Mouse (Mus musculus): Measurements from ENCODE around the gene Ptprcap. TPM values are rescaled to one million over a fixed set of nuclear protein-coding genes. Genes with fewer than 3 reads are reported as not detected.
A peak's percentile ranks its signal among the peaks of the same experiment; 100 is the strongest.

Ptprcap gene
- total and polyA plus RNA-seq, 2 experiments from 2014 or later = 0.48 to 1.2 TPM

- no peaks in the 10 kb centered on the region for H3K4me1 ChIP-seq (ENCODE audit: insufficient read depth)
- no peak overlapping the region for H3K27ac ChIP-seq (ENCODE audit: low read depth, low read length)
- no peak overlapping the region for H3K4me2 ChIP-seq (ENCODE audit: low read depth)
- ATAC-seq (no peak), DNase-seq (no peak)
- H3K9ac ChIP-seq = no peak overlapping the region
- TF ChIP-seq CTCF (IDR thresholded peaks at IDR 0.05; ENCODE audit: low read depth) = no peak
- H3K36me3 ChIP-seq (ENCODE audit: insufficient read depth) = peaks cover 61% of the 10 kb centered on the region
- 89% methylated on average over 12 of the region's 12 CpGs for WGBS
- no peak overlapping the region for H3K4me3 ChIP-seq (ENCODE audit: low read depth, low read length)
- no peaks in the 10 kb centered on the region for H3K9me3 ChIP-seq (ENCODE audit: low read length)
- no peaks in the 10 kb centered on the region for H3K27me3 ChIP-seq (ENCODE audit: insufficient read depth, low read length)
These were observed 3.4 kb downstream of the Ptprcap start for GRCm38 (mm10) chr19:4156771-4157170.

GRCm38 (mm10) chr19:4159049-4159448, 5.6 kb downstream of the Ptprcap start:
- no peak for ATAC-seq
- Histone ChIP-seq H3K27me3 (ENCODE audit: insufficient read depth, low read length) (no peaks in the 10 kb centered on the region), H3K4me1 (ENCODE audit: insufficient read depth) (peaks cover 11% of the 10 kb centered on the region), H3K27ac (ENCODE audit: low read depth, low read length) (no peak overlapping the region), H3K9me3 (ENCODE audit: low read length) (no peaks in the 10 kb centered on the region), H3K36me3 (ENCODE audit: insufficient read depth) (peaks cover 55% of the 10 kb centered on the region), H3K4me3 (ENCODE audit: low read depth, low read length) (no peak overlapping the region), H3K4me2 (ENCODE audit: low read depth) (no peak overlapping the region), H3K9ac (no peak overlapping the region)
- no peak for TF ChIP-seq CTCF (IDR thresholded peaks at IDR 0.05; ENCODE audit: low read depth)
- 96% methylated on average over 8 of the region's 8 CpGs for WGBS
- DNase-seq = no peak

GRCm38 (mm10) chr19:4162646-4163542, 9.5 kb downstream of the Ptprcap start, which contains the start of gene Rps6kb2:
TSS of gene Rps6kb2 (minus strand) at chr19:4163354.
- peak within 1 kb of the TSS; percentile 57 for H3K4me3 ChIP-seq (ENCODE audit: low read depth, low read length)
- ATAC-seq (peak; percentile 97), DNase-seq (peak; percentile 98)
- peaks cover 11% of the 10 kb centered on the region for H3K4me1 ChIP-seq (ENCODE audit: insufficient read depth)
- 8% methylated on average over 42 of the region's 42 CpGs for WGBS
- H3K9me3 ChIP-seq (ENCODE audit: low read length) = no peaks in the 10 kb centered on the region
- peak within 1 kb of the TSS; percentile 96 for H3K4me2 ChIP-seq (ENCODE audit: low read depth)
- H3K9ac ChIP-seq = peak within 1 kb of the TSS; percentile 71
- H3K27me3 ChIP-seq (ENCODE audit: insufficient read depth, low read length) = no peaks in the 10 kb centered on the region
- peaks cover 33% of the 10 kb centered on the region for H3K36me3 ChIP-seq (ENCODE audit: insufficient read depth)
- H3K27ac ChIP-seq (ENCODE audit: low read depth, low read length) = peak within 1 kb of the TSS; percentile 84
- TF ChIP-seq CTCF (IDR thresholded peaks at IDR 0.05; ENCODE audit: low read depth) = no peak

- 32% methylated on average over 4 of the region's 4 CpGs for WGBS
- peaks cover 11% of the 10 kb centered on the region for H3K4me1 ChIP-seq (ENCODE audit: insufficient read depth)
These were observed 10.1 kb downstream of the Ptprcap start for GRCm38 (mm10) chr19:4163543-4163887.

GRCm38 (mm10) chr19:4164100-4164499, 10.7 kb downstream of the Ptprcap start:
- Histone ChIP-seq H3K9me3 (ENCODE audit: low read length) (no peaks in the 10 kb centered on the region), H3K4me3 (ENCODE audit: low read depth, low read length) (no peak overlapping the region), H3K9ac (no peak overlapping the region), H3K27ac (ENCODE audit: low read depth, low read length) (no peak overlapping the region), H3K27me3 (ENCODE audit: insufficient read depth, low read length) (no peaks in the 10 kb centered on the region), H3K4me1 (ENCODE audit: insufficient read depth) (peaks cover 11% of the 10 kb centered on the region), H3K36me3 (ENCODE audit: insufficient read depth) (peaks cover 21% of the 10 kb centered on the region), H3K4me2 (ENCODE audit: low read depth) (no peak overlapping the region)
- DNase-seq (no peak), ATAC-seq (no peak)
- no peak for TF ChIP-seq CTCF (IDR thresholded peaks at IDR 0.05; ENCODE audit: low read depth)
- 86% methylated on average over 3 of the region's 3 CpGs for WGBS

More at GRCm38 (mm10) chr19:4163543-4163887, 10.1 kb downstream of the Ptprcap start:
- Histone ChIP-seq H3K27me3 (ENCODE audit: insufficient read depth, low read length) (no peaks in the 10 kb centered on the region), H3K9me3 (ENCODE audit: low read length) (no peaks in the 10 kb centered on the region), H3K4me2 (ENCODE audit: low read depth) (peak overlapping the region; percentile 96), H3K36me3 (ENCODE audit: insufficient read depth) (peaks cover 26% of the 10 kb centered on the region), H3K9ac (peak overlapping the region; percentile 71), H3K4me3 (ENCODE audit: low read depth, low read length) (peak overlapping the region; percentile 57), H3K27ac (ENCODE audit: low read depth, low read length) (peak overlapping the region; percentile 84)
- DNase-seq (no peak), ATAC-seq (no peak; the same call in 1 of the 2 replicates)
- TF ChIP-seq CTCF (IDR thresholded peaks at IDR 0.05; ENCODE audit: low read depth) = no peak

- Histone ChIP-seq H3K4me3 (ENCODE audit: low read depth, low read length) (no peak overlapping the region), H3K4me1 (ENCODE audit: insufficient read depth) (peaks cover 12% of the 10 kb centered on the region), H3K9me3 (ENCODE audit: low read length) (no peaks in the 10 kb centered on the region), H3K27me3 (ENCODE audit: insufficient read depth, low read length) (no peaks in the 10 kb centered on the region), H3K4me2 (ENCODE audit: low read depth) (no peak overlapping the region), H3K36me3 (ENCODE audit: insufficient read depth) (peaks cover 14% of the 10 kb centered on the region), H3K27ac (ENCODE audit: low read depth, low read length) (no peak overlapping the region), H3K9ac (no peak overlapping the region)
- WGBS = 83% methylated on average over 2 of the region's 2 CpGs
- no peak for ATAC-seq
- no peak for DNase-seq
- no peak for TF ChIP-seq CTCF (IDR thresholded peaks at IDR 0.05; ENCODE audit: low read depth)
These were observed 11.3 kb downstream of the Ptprcap start for GRCm38 (mm10) chr19:4164721-4165120.
